Comparison of ENCODE assay signal across 26 mouse cellular contexts in the genomic region with DNA sequence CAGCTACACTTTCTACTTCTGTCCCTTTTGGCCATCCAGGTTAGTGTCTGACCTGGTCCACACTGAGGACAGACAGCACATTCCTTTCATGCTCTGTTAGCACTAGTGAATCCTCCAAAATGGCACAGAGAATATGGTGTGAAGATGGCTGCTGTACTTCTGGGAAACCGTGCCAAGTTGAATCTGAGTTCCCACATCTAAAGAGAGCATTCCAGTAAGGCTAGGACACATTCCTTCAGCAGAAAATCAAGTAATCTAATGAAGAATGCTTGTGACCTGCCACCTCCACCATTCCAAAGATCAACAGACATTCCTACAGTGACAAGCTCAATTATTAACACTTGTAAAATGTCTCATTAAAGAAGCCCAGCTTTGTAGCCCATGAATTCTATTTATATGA.
"Had no signal": no experiment of that assay in that cellular context is flagged by ENCODE, and none has a peak within 500 bp of the region (broad histone marks: within the 10 kb centered on the region; RNA-seq: fewer than 3 reads in every experiment).

No protein-coding gene starts in this region.

- H3K4me2 ChIP-seq: limb, embryonic 12.5 days; limb, embryonic 15.5 days; liver, embryonic 11.5 days; lung, embryonic 15.5 days; midbrain, embryonic 13.5 days; neural tube, embryonic 13.5 days had no signal

- H3K9ac ChIP-seq: limb, embryonic 12.5 days; limb, embryonic 15.5 days; liver, embryonic 14.5 days; liver, postnatal 0 days; lung, embryonic 15.5 days; midbrain, embryonic 13.5 days; neural tube, embryonic 13.5 days had no signal

- H3K4me3 ChIP-seq: layer of hippocampus, adult 2 months; left cerebral cortex, adult 2 months; limb, embryonic 12.5 days; limb, embryonic 15.5 days; lung, embryonic 15.5 days; megakaryocyte, embryonic 14.5 days; midbrain, embryonic 10.5 days; midbrain, embryonic 13.5 days; myocyte; neural tube, embryonic 13.5 days had no signal

- ATAC-seq: hindbrain, postnatal 0 days; inflammation-experienced regulatory T-cells, adult 6 months; intestine, embryonic 16.5 days; liver, postnatal 0 days; midbrain, embryonic 13.5 days; midbrain, embryonic 16.5 days had no signal

- H3K4me1 ChIP-seq: limb, embryonic 12.5 days; limb, embryonic 15.5 days; lung, embryonic 15.5 days; megakaryocyte, embryonic 14.5 days; midbrain, embryonic 10.5 days; midbrain, embryonic 13.5 days; neural tube, embryonic 13.5 days had no signal

- H3K36me3 ChIP-seq: limb, embryonic 12.5 days; limb, embryonic 15.5 days; lung, embryonic 15.5 days; midbrain, embryonic 10.5 days; midbrain, embryonic 13.5 days; neural tube, embryonic 13.5 days had no signal

- H3K27me3 ChIP-seq: limb, embryonic 12.5 days; limb, embryonic 15.5 days; lung, embryonic 15.5 days; megakaryocyte, embryonic 14.5 days; midbrain, embryonic 13.5 days; neural tube, embryonic 13.5 days had no signal

- DNase-seq: layer of hippocampus, postnatal 36 days; left cerebral cortex, postnatal 4 days; liver, postnatal 0 days; lung, postnatal 10 days; lung, postnatal 36 days; retina, postnatal 1 day; right cerebral cortex, postnatal 25 days; spleen, adult 18-20 months; thymus, adult 18-20 months; thymus, postnatal 36 days had no signal

- H3K27ac ChIP-seq: hindbrain, postnatal 0 days; layer of hippocampus, adult 2 months; left cerebral cortex, adult 2 months; limb, embryonic 12.5 days; limb, embryonic 15.5 days; liver, embryonic 14.5 days; lung, embryonic 15.5 days; midbrain, embryonic 10.5 days; midbrain, embryonic 13.5 days; neural tube, embryonic 13.5 days had no signal

- H3K9me3 ChIP-seq: limb, embryonic 12.5 days; limb, embryonic 15.5 days; lung, embryonic 15.5 days; midbrain, embryonic 10.5 days; midbrain, embryonic 13.5 days; neural tube, embryonic 13.5 days had no signal
